Mouse (Mus musculus): ENCODE measurements around the gene Nlgn2.

DNA sequence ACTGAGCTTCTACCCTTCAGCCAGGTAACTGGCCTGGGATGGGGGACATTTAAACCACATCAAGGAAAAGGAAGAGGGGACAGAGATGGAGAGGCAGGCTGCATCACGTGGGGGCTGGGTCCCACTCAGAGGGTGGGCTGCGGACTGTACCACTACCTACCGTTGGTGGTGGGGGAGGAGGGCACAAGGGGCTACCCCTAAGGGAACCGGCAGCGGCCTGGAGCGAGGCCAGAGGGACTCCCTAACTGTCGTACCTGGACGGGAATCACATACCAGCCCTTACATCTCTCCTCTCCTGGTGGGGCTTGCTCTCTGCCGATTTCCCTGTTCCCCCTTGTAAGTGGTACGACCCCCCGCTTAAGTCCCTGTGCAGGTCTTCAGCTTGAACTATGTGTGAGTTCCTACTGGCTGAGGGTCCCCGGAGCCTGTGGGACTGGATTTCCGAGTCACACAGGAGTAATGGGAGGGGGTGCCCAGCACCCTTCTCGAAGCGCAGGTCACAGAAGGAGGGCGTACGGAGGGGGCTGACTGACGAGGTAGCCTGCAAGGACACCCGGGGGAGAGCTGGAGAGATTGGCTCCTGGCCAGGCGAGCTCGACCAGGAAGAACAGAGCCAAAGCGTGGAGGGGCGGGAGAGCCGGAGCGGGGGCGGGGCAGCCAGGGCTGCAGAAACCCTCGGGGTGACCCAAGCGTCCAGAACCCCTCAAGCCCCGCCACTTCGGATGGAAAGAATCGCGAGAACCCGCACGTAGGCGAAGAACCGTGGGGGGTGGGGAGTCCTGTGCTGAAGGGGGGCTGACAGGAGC, 37.0 kb downstream of the Nlgn2 start:
- no peak for TF ChIP-seq EP300 (optimal IDR thresholded peaks at IDR 0.05)
- TF ChIP-seq CTCF (IDR thresholded peaks at IDR 0.05; ENCODE audit: low read depth): no peak
